Mouse (Mus musculus): Measurements from ENCODE around the gene Gpr137b. TPM values are rescaled to one million over a fixed set of nuclear protein-coding genes. Genes with fewer than 3 reads are reported as not detected.
"Not testable (repeated sequence)": the region's sequence is repeated elsewhere in the genome, so short reads cannot be mapped to it uniquely, and the experiment has no call there.

The Gpr137b gene
- polyA plus RNA-seq (2016; fragmentation: Nextera tagmentation; extraction: Ambion mirVana), result 17.1 and 17.7 TPM in 2 replicates

- peak; percentile 89 for ATAC-seq (ENCODE audit: insufficient number of reproducible peaks, insufficient read depth, low FRiP score, low TSS enrichment)
- not testable (repeated sequence) for H3K4me1 ChIP-seq, H3K27me3 ChIP-seq, H3K9me3 ChIP-seq, H3K27ac ChIP-seq, H3K9ac ChIP-seq, H3K36me3 ChIP-seq
- peak within 1 kb of the TSS; percentile 36 for H3K4me3 ChIP-seq
- peak within 1 kb of the TSS; percentile 47 for H3K4me2 ChIP-seq (replicated peaks)
- WGBS, result under 1% methylated on average over 54 of the region's 78 CpGs
Measured at GRCm38 (mm10) chr13:13393228-13394095, at the start of gene Gpr137b. Gpr137b (minus strand) TSS chr13:13394014.

- not testable (repeated sequence) for ATAC-seq (ENCODE audit: insufficient number of reproducible peaks, insufficient read depth, low FRiP score, low TSS enrichment); H3K4me1 ChIP-seq; H3K9me3 ChIP-seq; H3K27ac ChIP-seq; H3K9ac ChIP-seq; H3K36me3 ChIP-seq; H3K27me3 ChIP-seq
- 4% methylated on average over 19 of the region's 28 CpGs for WGBS
- H3K4me3 ChIP-seq, result peak overlapping the region; percentile 25
- peak overlapping the region; percentile 36 for H3K4me2 ChIP-seq (replicated peaks)
Measured at GRCm38 (mm10) chr13:13438112-13438953, 44.5 kb upstream of the Gpr137b start.

- not testable (repeated sequence) for H3K27ac ChIP-seq, H3K4me1 ChIP-seq, H3K27me3 ChIP-seq, H3K9ac ChIP-seq, H3K36me3 ChIP-seq, H3K9me3 ChIP-seq
- peak within 1 kb of the TSS; percentile 36 for H3K4me2 ChIP-seq (replicated peaks)
- under 1% methylated on average over 28 of the region's 39 CpGs for WGBS
- peak within 1 kb of the TSS; percentile 28 for H3K4me3 ChIP-seq
- peak; percentile 82 for ATAC-seq (ENCODE audit: insufficient number of reproducible peaks, insufficient read depth, low FRiP score, low TSS enrichment)
Measured at GRCm38 (mm10) chr13:13437460-13438015, 43.7 kb upstream of the Gpr137b start, which contains the start of gene Nid1. Nid1 (plus strand) TSS chr13:13437551.

GRCm38 (mm10) chr13:13436161-13436560, 42.3 kb upstream of the Gpr137b start:
- not testable (repeated sequence) for H3K4me2 ChIP-seq (replicated peaks)
- WGBS, result 43% methylated on average over 5 of the region's 7 CpGs

GRCm38 (mm10) chr13:13423301-13423700, 29.5 kb upstream of the Gpr137b start:
- not testable (repeated sequence) for H3K27me3 ChIP-seq; H3K27ac ChIP-seq; H3K4me3 ChIP-seq; H3K4me1 ChIP-seq; ATAC-seq (ENCODE audit: insufficient number of reproducible peaks, insufficient read depth, low FRiP score, low TSS enrichment); H3K9me3 ChIP-seq; H3K36me3 ChIP-seq; H3K4me2 ChIP-seq (replicated peaks); H3K9ac ChIP-seq
- 86% methylated on average over 1 of the region's 5 CpGs for WGBS

More at GRCm38 (mm10) chr13:13436161-13436560, 42.3 kb upstream of the Gpr137b start:
- H3K9ac ChIP-seq; H3K4me3 ChIP-seq; H3K36me3 ChIP-seq; ATAC-seq (ENCODE audit: insufficient number of reproducible peaks, insufficient read depth, low FRiP score, low TSS enrichment); H3K27me3 ChIP-seq; H3K27ac ChIP-seq; H3K9me3 ChIP-seq; H3K4me1 ChIP-seq: not testable (repeated sequence)

GRCm38 (mm10) chr13:13418859-13419258, 25.0 kb upstream of the Gpr137b start:
- H3K27ac ChIP-seq; H3K4me2 ChIP-seq (replicated peaks); H3K9ac ChIP-seq; H3K4me3 ChIP-seq; H3K9me3 ChIP-seq; H3K4me1 ChIP-seq; H3K27me3 ChIP-seq; H3K36me3 ChIP-seq; ATAC-seq (ENCODE audit: insufficient number of reproducible peaks, insufficient read depth, low FRiP score, low TSS enrichment): not testable (repeated sequence)
- WGBS, result 92% methylated on average over 7 of the region's 12 CpGs

- H3K4me1 ChIP-seq; H3K9ac ChIP-seq; H3K27me3 ChIP-seq; H3K4me3 ChIP-seq; H3K36me3 ChIP-seq; H3K27ac ChIP-seq; H3K9me3 ChIP-seq; H3K4me2 ChIP-seq (replicated peaks): not testable (repeated sequence)
- ATAC-seq (ENCODE audit: insufficient number of reproducible peaks, insufficient read depth, low FRiP score, low TSS enrichment), result 0 out of 2 replicates have a peak, but pooled peaks have one; percentile 28
- WGBS, result 65% methylated on average over 3 of the region's 4 CpGs
Measured at GRCm38 (mm10) chr13:13416007-13416337, 22.2 kb upstream of the Gpr137b start.

GRCm38 (mm10) chr13:13415120-13416006, 21.5 kb upstream of the Gpr137b start:
- H3K27me3 ChIP-seq; H3K9ac ChIP-seq; H3K4me1 ChIP-seq; ATAC-seq (ENCODE audit: insufficient number of reproducible peaks, insufficient read depth, low FRiP score, low TSS enrichment); H3K36me3 ChIP-seq; H3K9me3 ChIP-seq; H3K4me3 ChIP-seq; H3K27ac ChIP-seq: not testable (repeated sequence)
- WGBS, result 40% methylated on average over 23 of the region's 23 CpGs
- peak overlapping the region; percentile 17; the same call in 1 of the 2 replicates for H3K4me2 ChIP-seq (replicated peaks)

GRCm38 (mm10) chr13:13414206-13414605, 20.4 kb upstream of the Gpr137b start:
- H3K4me2 ChIP-seq (replicated peaks), result no peak overlapping the region
- no peaks in the 10 kb centered on the region for H3K4me1 ChIP-seq
- H3K9ac ChIP-seq, result no peak overlapping the region
- H3K9me3 ChIP-seq, result no peaks in the 10 kb centered on the region
- WGBS, result 69% methylated on average over 3 of the region's 3 CpGs
- no peaks in the 10 kb centered on the region for H3K36me3 ChIP-seq
- H3K27ac ChIP-seq, result no peak overlapping the region
- no peak for ATAC-seq (ENCODE audit: insufficient number of reproducible peaks, insufficient read depth, low FRiP score, low TSS enrichment)
- no peaks in the 10 kb centered on the region for H3K27me3 ChIP-seq
- no peak overlapping the region for H3K4me3 ChIP-seq

- not testable (repeated sequence) for H3K4me3 ChIP-seq; H3K4me2 ChIP-seq (replicated peaks); H3K9me3 ChIP-seq; ATAC-seq (ENCODE audit: insufficient number of reproducible peaks, insufficient read depth, low FRiP score, low TSS enrichment); H3K9ac ChIP-seq; H3K27me3 ChIP-seq; H3K36me3 ChIP-seq; H3K27ac ChIP-seq; H3K4me1 ChIP-seq
- no CpG with 5 or more reads among the region's 6 CpGs for WGBS
Measured at GRCm38 (mm10) chr13:13405511-13405910, 11.7 kb upstream of the Gpr137b start.

GRCm38 (mm10) chr13:13404517-13405155, 10.8 kb upstream of the Gpr137b start:
- not testable (repeated sequence) for H3K27me3 ChIP-seq; H3K9ac ChIP-seq; H3K27ac ChIP-seq; H3K9me3 ChIP-seq; H3K4me3 ChIP-seq; H3K36me3 ChIP-seq; H3K4me2 ChIP-seq (replicated peaks); ATAC-seq (ENCODE audit: insufficient number of reproducible peaks, insufficient read depth, low FRiP score, low TSS enrichment); H3K4me1 ChIP-seq
- WGBS, result 95% methylated on average over 6 of the region's 6 CpGs
